Mouse (Mus musculus) stomach, postnatal 0 days (tissue): Measurements from ENCODE around the gene Rasgrf1.

Experiments
- CTCF ChIP-seq: IDR thresholded peaks from 2 replicates; pipeline ENCODE4 v1.5.1; 2016; ENCODE audit warnings: antibody characterized with exemption, low read depth, mild to moderate bottlenecking, moderate library complexity
- EP300 ChIP-seq: optimal IDR thresholded peaks from 2 replicates; pipeline ENCODE3; 2016; ENCODE audit warnings: antibody characterized with exemption

- no peak for TF ChIP-seq CTCF
- no peak for TF ChIP-seq EP300
These were observed 61.3 kb downstream of the Rasgrf1 start for GRCm38 (mm10) chr9:89970886-89971486.
